ENCODE assay signal across 19 mouse cellular contexts in genomic region chr15:77329681-77330180, GRCm38 (mm10). TPM values are rescaled to one million over a fixed set of nuclear protein-coding genes. Genes with fewer than 3 reads are reported as not detected.
DNase-seq lines count a peak whose midpoint lies in the region; ATAC-seq and TF ChIP-seq lines count a peak whose summit lies in the region.
"Had no signal": no experiment of that assay in that cellular context is flagged by ENCODE, and none has a peak within 500 bp of the region (broad histone marks: within the 10 kb centered on the region; RNA-seq: fewer than 3 reads in every experiment).

No protein-coding gene starts in this region.

- TF ChIP-seq EP300 in lung, postnatal 0 days (IDR thresholded peaks at IDR 0.05) = no peak
- TF ChIP-seq EP300 in liver, postnatal 0 days (IDR thresholded peaks at IDR 0.05; ENCODE audit: low read depth) = no peak

- WGBS in heart, embryonic 14.5 days = 64% methylated on average over 12 of the region's 12 CpGs
- WGBS in lung, postnatal 0 days = 60% methylated on average over 12 of the region's 12 CpGs
- WGBS in liver, postnatal 0 days (ENCODE audit: insufficient replicate concordance) = 46% methylated on average over 12 of the region's 12 CpGs

- no peak for ATAC-seq in heart, embryonic 14.5 days (ENCODE audit: insufficient number of reproducible peaks, insufficient read depth, low FRiP score, low read depth)
- peak; percentile 54 for ATAC-seq in lung, postnatal 0 days
- ATAC-seq in liver, postnatal 0 days = peak; percentile 72
- ATAC-seq: forebrain, embryonic 13.5 days; Patski had no signal

- H3K27ac ChIP-seq in heart, embryonic 14.5 days (replicated peaks in 1 of 2; ENCODE audit: control insufficient read depth in 1 of 2, insufficient read depth in 1 of 2, low read depth in 2 of 2, low read length in 2 of 2) = no peak overlapping the region
- no peak overlapping the region for H3K27ac ChIP-seq in lung, postnatal 0 days (ENCODE audit: low read length)
- H3K27ac ChIP-seq in liver, postnatal 0 days (ENCODE audit: low read depth) = 0 out of 2 replicates have a peak overlapping the region, but pooled peaks have one; percentile 49
- H3K27ac ChIP-seq: embryonic facial prominence, embryonic 12.5 days; forebrain, embryonic 13.5 days; liver, embryonic 13.5 days; midbrain, embryonic 12.5 days had no signal

- no peaks in the 10 kb centered on the region for H3K36me3 ChIP-seq in heart, embryonic 14.5 days (ENCODE audit: control insufficient read depth, insufficient read depth, low read length)
- no peaks in the 10 kb centered on the region for H3K36me3 ChIP-seq in lung, postnatal 0 days (ENCODE audit: insufficient read depth, low read length)
- no peaks in the 10 kb centered on the region; the same call in 1 of the 2 replicates for H3K36me3 ChIP-seq in liver, postnatal 0 days (replicated peaks; ENCODE audit: insufficient read depth, low read length)
- H3K36me3 ChIP-seq: embryonic facial prominence, embryonic 12.5 days; liver, embryonic 13.5 days; midbrain, embryonic 12.5 days had no signal

- peaks cover 6 to 7% of the 10 kb centered on the region in 2 experiments for H3K4me1 ChIP-seq in heart, embryonic 14.5 days (ENCODE audit: control insufficient read depth in 2 of 2, insufficient read depth in 2 of 2, low read length in 2 of 2)
- H3K4me1 ChIP-seq in lung, postnatal 0 days (ENCODE audit: insufficient read depth, low read depth, low read length) = no peaks in the 10 kb centered on the region
- H3K4me1 ChIP-seq in liver, postnatal 0 days (ENCODE audit: insufficient read depth) = no peaks in the 10 kb centered on the region
- H3K4me1 ChIP-seq: forebrain, embryonic 13.5 days; midbrain, embryonic 12.5 days had no signal

- H3K9ac ChIP-seq in heart, embryonic 14.5 days (ENCODE audit: low read length) = no peak overlapping the region
- H3K9ac ChIP-seq in lung, postnatal 0 days (replicated peaks; ENCODE audit: low read depth) = no peak overlapping the region
- no peak overlapping the region for H3K9ac ChIP-seq in liver, postnatal 0 days (replicated peaks)
- H3K9ac ChIP-seq: embryonic facial prominence, embryonic 12.5 days; forebrain, embryonic 13.5 days; liver, embryonic 13.5 days; midbrain, embryonic 12.5 days had no signal

- no peaks in the 10 kb centered on the region for H3K27me3 ChIP-seq in heart, embryonic 14.5 days (ENCODE audit: control insufficient read depth, insufficient read depth, low read length)
- H3K27me3 ChIP-seq in lung, postnatal 0 days (replicated peaks; ENCODE audit: insufficient read depth, low read length) = no peaks in the 10 kb centered on the region
- H3K27me3 ChIP-seq in liver, postnatal 0 days (ENCODE audit: insufficient read depth, low read length) = no peaks in the 10 kb centered on the region
- H3K27me3 ChIP-seq: embryonic facial prominence, embryonic 12.5 days; forebrain, embryonic 13.5 days; liver, embryonic 13.5 days; midbrain, embryonic 12.5 days; Patski had no signal

- no peak overlapping the region for H3K4me3 ChIP-seq in heart, embryonic 14.5 days (ENCODE audit: control insufficient read depth in 1 of 2, insufficient read depth in 1 of 2, low read depth in 1 of 2, low read length in 2 of 2)
- no peak overlapping the region for H3K4me3 ChIP-seq in lung, postnatal 0 days (ENCODE audit: low read depth, low read length)
- no peak overlapping the region for H3K4me3 ChIP-seq in liver, postnatal 0 days (ENCODE audit: low read depth, low read length)
- H3K4me3 ChIP-seq: embryonic facial prominence, embryonic 12.5 days; erythroblast, embryonic 14.5 days; forebrain, embryonic 13.5 days; liver, embryonic 13.5 days; midbrain, embryonic 12.5 days had no signal

- no peaks in the 10 kb centered on the region for H3K9me3 ChIP-seq in heart, embryonic 14.5 days (ENCODE audit: control insufficient read depth, low read length)
- H3K9me3 ChIP-seq in lung, postnatal 0 days (ENCODE audit: low read length) = no peaks in the 10 kb centered on the region
- H3K9me3 ChIP-seq in liver, postnatal 0 days (ENCODE audit: low read length) = no peaks in the 10 kb centered on the region
- H3K9me3 ChIP-seq: embryonic facial prominence, embryonic 12.5 days; forebrain, embryonic 13.5 days; liver, embryonic 13.5 days; midbrain, embryonic 12.5 days had no signal

- H3K4me2 ChIP-seq in heart, embryonic 14.5 days (ENCODE audit: low read length) = peak overlapping the region; percentile 14; the same call in 1 of the 2 replicates
- no peak overlapping the region for H3K4me2 ChIP-seq in lung, postnatal 0 days (replicated peaks; ENCODE audit: low read depth, low read length)
- no peak overlapping the region for H3K4me2 ChIP-seq in liver, postnatal 0 days (ENCODE audit: low read depth, low read length)
- H3K4me2 ChIP-seq: embryonic facial prominence, embryonic 12.5 days; forebrain, embryonic 13.5 days; liver, embryonic 13.5 days; midbrain, embryonic 12.5 days had no signal

- TF ChIP-seq CTCF in lung, postnatal 0 days (IDR thresholded peaks at IDR 0.05) = no peak
- no peak for TF ChIP-seq CTCF in liver, postnatal 0 days (IDR thresholded peaks at IDR 0.05; ENCODE audit: low read depth)

- no peak for DNase-seq in heart, adult 11 months
- peak; percentile 35 for DNase-seq in lung, postnatal 0 days (ENCODE audit: low spot score)
- DNase-seq in lung, postnatal 25 days (ENCODE audit: low spot score) = no peak
- DNase-seq in liver, postnatal 0 days = no peak
- DNase-seq in adrenal gland, postnatal 25 days = no peak
- no peak for DNase-seq in frontal cortex, postnatal 36 days (ENCODE audit: low spot score in 2 of 2)
- DNase-seq: adrenal gland, postnatal 10 days; cerebellum, adult 11 months; cerebellum, postnatal 10 days; gastrocnemius, postnatal 14 days; liver, embryonic 13.5 days; right cerebral cortex, postnatal 4 days; thymus, postnatal 36 days had no signal

RNA-seq across cellular contexts. Expression of gene Rbfox2, which starts 22.9 kb away (rescaled TPM):
- polyA plus RNA-seq in heart, embryonic 14.5 days (2014; fragmentation: Nextera tagmentation; extraction: Ambion mirVana) = 84.3 and 89.1 TPM in 2 replicates
- polyA plus RNA-seq in lung, postnatal 0 days (2015; fragmentation: Nextera tagmentation; extraction: Ambion mirVana) = 17.4 and 18.8 TPM in 2 replicates
- polyA plus RNA-seq in liver, postnatal 0 days (2015; fragmentation: Nextera tagmentation; extraction: Ambion mirVana) = 6.9 and 7.0 TPM in 2 replicates
- 56.5 and 68.7 TPM in 2 replicates for total RNA-seq in adrenal gland, postnatal 25 days (2021)
- polyA plus RNA-seq: erythroblast, embryonic 14.5 days had no signal
